Mouse (Mus musculus): ENCODE data around the gene Frrs1l. TPM values are rescaled to one million over a fixed set of nuclear protein-coding genes. Genes with fewer than 3 reads are reported as not detected.
A peak's percentile ranks its signal among the peaks of the same experiment; 100 is the strongest.

The Frrs1l gene
- polyA plus RNA-seq (2015; fragmentation: Nextera tagmentation; extraction: Ambion mirVana) = 3.0 and 3.4 TPM in 2 replicates

DNA sequence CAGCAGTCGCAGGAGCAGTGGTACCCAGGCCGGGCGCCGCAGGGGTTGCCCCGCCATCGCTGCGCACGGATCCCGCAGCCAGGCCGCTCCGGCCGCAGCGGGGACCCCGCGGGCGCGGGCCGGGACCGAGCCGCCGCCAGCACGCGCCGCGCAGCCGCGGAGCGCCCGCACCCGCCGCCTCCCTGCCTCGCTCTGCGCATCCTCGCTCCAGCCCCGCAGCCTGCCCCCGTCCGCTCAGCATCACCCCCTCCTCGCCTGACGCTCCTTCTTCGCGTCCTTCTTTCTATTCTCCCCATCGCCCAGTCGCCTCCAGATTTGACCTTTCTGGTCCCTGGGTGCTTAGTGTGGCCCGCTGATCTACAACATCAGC is at the start of gene Frrs1l:
TSS of gene Frrs1l (minus strand) at position 177 of the 370 bp plus-strand sequence.
- 1% methylated on average over 25 of the region's 44 CpGs for WGBS
- Histone ChIP-seq H3K36me3 (no peaks in the 10 kb centered on the region), H3K27ac (no peak within 1 kb of the TSS), H3K4me1 (peaks cover 7% of the 10 kb centered on the region; the same call in 1 of the 2 replicates), H3K9me3 (peaks cover 5% of the 10 kb centered on the region; the same call in 1 of the 2 replicates), H3K9ac (peak within 1 kb of the TSS; percentile 77), H3K4me3 (peak within 1 kb of the TSS; percentile 72), H3K4me2 (replicated peaks) (peak within 1 kb of the TSS; percentile 99), H3K27me3 (peaks cover 60% of the 10 kb centered on the region)
- ATAC-seq (ENCODE audit: low FRiP score, low read depth) = peak; percentile 73

DNA sequence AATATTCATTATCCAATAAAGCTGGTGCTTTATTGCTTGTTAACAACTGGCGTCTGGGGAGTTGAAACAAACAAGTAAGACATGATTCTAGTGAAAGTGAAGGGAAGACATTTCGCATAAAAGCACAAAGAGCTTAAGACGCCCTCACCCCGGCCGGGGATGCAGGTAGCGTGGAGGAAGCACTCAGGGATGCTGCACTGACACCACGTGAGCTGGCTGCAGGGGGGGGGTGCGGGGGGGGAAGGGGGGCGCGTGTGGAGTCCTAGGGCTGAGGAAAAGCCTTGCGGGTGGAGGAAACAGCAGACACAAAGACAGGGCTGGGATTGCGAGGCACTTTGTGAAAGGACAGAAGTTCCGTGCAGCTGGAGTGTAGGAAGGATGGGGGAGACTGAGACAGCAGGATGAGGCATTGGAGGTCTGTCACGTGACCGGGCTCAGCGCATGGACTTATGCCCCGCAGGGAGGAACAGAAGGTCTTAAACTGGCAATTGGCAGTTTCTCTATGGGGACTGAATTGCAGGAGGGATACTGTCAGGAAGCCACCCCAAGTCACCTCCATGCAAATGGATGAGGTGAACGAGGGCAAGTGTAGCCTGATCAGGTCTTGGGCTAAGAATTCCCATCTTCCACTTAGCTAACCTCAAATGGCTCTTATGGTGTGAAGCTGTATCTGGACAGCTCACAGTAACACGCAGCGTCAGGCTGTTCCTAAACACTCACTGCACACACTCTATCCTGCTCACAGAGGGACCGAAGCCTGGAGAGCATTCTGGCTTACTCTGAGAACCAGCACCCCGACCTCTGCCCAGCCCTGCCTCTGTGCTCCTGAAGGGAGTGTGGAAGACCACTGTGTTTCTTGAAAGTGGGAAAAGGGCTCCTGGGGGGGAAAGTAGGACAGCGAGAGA is 49.2 kb upstream of the Frrs1l start:
- H3K36me3 ChIP-seq = no peaks in the 10 kb centered on the region
- 0 out of 2 replicates have a peak, but pooled peaks cover 4% of the 10 kb centered on the region for H3K27me3 ChIP-seq
- WGBS = 13% methylated on average over 23 of the region's 23 CpGs
- peak overlapping the region; percentile 31 for H3K4me3 ChIP-seq
- H3K4me1 ChIP-seq = peaks cover 13% of the 10 kb centered on the region
- peak; percentile 32; the same call in 1 of the 2 replicates for ATAC-seq (ENCODE audit: low FRiP score, low read depth)
- H3K4me2 ChIP-seq (replicated peaks) = peak overlapping the region; percentile 65
- peaks cover 9% of the 10 kb centered on the region; the same call in 1 of the 2 replicates for H3K9me3 ChIP-seq
- H3K9ac ChIP-seq = peak overlapping the region; percentile 19
- no peak overlapping the region for H3K27ac ChIP-seq

DNA sequence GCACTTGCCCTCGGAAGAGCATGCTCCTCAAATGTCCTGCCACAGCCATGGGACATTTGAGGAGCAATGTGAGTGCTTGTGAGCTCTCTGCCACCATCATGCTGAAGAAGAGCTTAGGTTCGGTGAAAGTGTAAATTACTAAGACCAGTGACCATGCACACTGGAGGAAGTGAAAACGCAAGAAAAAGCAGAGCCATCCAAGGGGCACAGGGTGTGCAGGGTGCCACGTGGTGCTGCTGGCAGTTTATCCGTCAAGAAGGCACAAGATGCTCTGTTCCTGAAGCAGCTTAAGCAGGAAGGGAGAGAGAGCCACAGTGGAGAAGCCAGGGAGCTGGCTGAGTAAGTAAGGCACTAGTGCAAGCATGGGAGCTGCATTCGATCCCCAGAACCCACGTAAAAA is 47.4 kb upstream of the Frrs1l start:
- WGBS = 68% methylated on average over 7 of the region's 7 CpGs
- ATAC-seq (ENCODE audit: low FRiP score, low read depth) = no peak
- Histone ChIP-seq H3K9ac (no peak overlapping the region), H3K4me3 (no peak overlapping the region), H3K36me3 (no peaks in the 10 kb centered on the region), H3K4me1 (peaks cover 13% of the 10 kb centered on the region), H3K27me3 (0 out of 2 replicates have a peak, but pooled peaks cover 4% of the 10 kb centered on the region), H3K9me3 (peaks cover 6% of the 10 kb centered on the region; the same call in 1 of the 2 replicates), H3K27ac (no peak overlapping the region), H3K4me2 (replicated peaks) (no peak overlapping the region)

DNA sequence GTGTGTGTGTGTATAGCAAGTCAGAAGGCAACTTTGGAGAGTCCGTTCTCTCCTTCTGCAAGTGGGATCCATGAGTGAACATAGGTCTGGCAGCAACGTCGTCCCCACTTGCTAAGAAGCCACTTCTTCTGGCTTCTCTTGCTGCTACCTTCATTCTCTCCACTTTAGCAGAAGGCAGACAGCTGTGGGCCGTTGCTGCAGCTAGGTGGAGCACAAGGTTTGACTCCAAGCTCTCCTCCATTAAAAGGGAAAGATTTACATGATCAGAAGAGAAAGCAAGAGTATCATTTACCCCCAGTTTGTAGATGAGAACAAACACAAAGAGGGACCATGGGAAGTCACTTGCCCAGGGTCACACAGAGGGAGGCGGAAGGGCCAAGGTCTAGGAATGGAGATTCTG is 44.0 kb upstream of the Frrs1l start:
- ATAC-seq (ENCODE audit: low FRiP score, low read depth) = no peak
- no peaks in the 10 kb centered on the region for H3K36me3 ChIP-seq
- peaks cover under 1% of the 10 kb centered on the region; the same call in 1 of the 2 replicates for H3K4me1 ChIP-seq
- no peak overlapping the region for H3K4me3 ChIP-seq
- no peak overlapping the region for H3K4me2 ChIP-seq (replicated peaks)
- no peaks in the 10 kb centered on the region for H3K9me3 ChIP-seq
- no peak overlapping the region for H3K9ac ChIP-seq
- no peak overlapping the region for H3K27ac ChIP-seq
- 0 out of 2 replicates have a peak, but pooled peaks cover 4% of the 10 kb centered on the region for H3K27me3 ChIP-seq
- WGBS = 76% methylated on average over 5 of the region's 5 CpGs

DNA sequence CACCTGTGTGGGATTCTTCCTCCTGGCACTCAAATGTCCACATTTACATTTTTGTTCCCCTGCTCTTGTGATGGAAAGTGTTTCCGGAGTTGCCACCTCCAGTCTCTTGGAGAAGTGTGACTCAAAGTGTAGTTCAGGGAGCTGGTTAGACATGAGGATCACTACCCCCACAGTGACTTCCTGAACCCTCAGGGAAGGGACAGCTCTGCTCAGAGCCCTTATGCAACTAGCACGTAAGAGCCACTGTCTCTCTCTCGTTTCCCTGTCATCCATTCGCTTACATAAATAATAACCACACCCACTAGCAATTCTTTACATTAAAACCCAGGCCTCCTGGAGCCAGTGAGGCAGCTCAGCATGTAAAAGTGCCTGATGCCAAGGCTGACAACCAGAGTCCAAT is 41.2 kb upstream of the Frrs1l start:
- Histone ChIP-seq H3K4me3 (no peak overlapping the region), H3K36me3 (no peaks in the 10 kb centered on the region), H3K9me3 (no peaks in the 10 kb centered on the region), H3K9ac (no peak overlapping the region), H3K4me1 (no peaks in the 10 kb centered on the region), H3K27me3 (no peaks in the 10 kb centered on the region), H3K4me2 (replicated peaks) (no peak overlapping the region), H3K27ac (no peak overlapping the region)
- 70% methylated on average over 4 of the region's 4 CpGs for WGBS
- ATAC-seq (ENCODE audit: low FRiP score, low read depth) = no peak

DNA sequence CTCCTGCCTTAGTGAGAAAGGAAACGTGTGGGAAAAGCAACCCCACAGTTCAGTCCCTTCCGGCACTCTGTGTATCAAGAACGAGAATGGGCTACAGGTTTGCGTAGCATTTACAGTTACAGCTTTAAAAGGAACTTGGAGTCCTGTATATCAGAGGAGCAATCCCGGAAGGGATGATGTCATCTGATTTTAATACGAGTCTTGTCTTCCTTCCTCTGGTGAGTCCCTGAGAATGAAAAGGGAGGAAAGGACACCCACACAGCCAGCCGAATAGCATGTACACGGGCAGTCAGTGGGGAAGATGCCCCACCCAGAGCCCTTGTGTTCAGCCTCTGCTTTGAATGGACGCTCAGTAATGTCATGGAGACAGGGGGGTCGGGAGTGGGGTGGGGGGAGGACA is 37.8 kb upstream of the Frrs1l start:
- Histone ChIP-seq H3K9me3 (no peaks in the 10 kb centered on the region), H3K9ac (no peak overlapping the region), H3K27me3 (no peaks in the 10 kb centered on the region), H3K36me3 (no peaks in the 10 kb centered on the region), H3K4me1 (peaks cover 12% of the 10 kb centered on the region), H3K4me2 (replicated peaks) (no peak overlapping the region), H3K27ac (no peak overlapping the region), H3K4me3 (no peak overlapping the region)
- 71% methylated on average over 10 of the region's 10 CpGs for WGBS
- ATAC-seq (ENCODE audit: low FRiP score, low read depth) = no peak

DNA sequence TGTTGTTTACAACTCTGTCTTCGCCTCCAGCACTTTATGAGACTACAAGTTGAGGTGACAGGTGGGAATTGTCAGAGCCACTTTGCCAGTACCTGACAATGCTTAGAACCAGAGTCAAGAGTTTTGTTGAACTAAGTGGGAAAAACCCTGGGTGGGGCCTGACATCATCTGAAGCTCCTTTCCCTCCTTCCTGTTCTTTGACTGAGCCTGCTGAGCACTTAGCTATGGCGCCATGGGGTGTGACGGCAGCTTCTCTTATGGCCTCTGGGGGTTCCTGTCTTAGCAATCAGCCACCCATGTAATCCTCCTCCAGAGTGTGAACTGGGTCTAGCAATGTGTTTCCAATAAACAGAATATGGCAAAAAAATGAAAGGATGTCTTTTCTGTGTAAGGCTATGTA is 33.3 kb upstream of the Frrs1l start:
- 32% methylated on average over 3 of the region's 3 CpGs for WGBS
- Histone ChIP-seq H3K27ac (no peak overlapping the region), H3K4me3 (no peak overlapping the region), H3K9ac (no peak overlapping the region), H3K27me3 (no peaks in the 10 kb centered on the region), H3K9me3 (no peaks in the 10 kb centered on the region), H3K4me1 (peaks cover 12% of the 10 kb centered on the region), H3K36me3 (no peaks in the 10 kb centered on the region), H3K4me2 (replicated peaks) (no peak overlapping the region)
- ATAC-seq (ENCODE audit: low FRiP score, low read depth) = no peak

DNA sequence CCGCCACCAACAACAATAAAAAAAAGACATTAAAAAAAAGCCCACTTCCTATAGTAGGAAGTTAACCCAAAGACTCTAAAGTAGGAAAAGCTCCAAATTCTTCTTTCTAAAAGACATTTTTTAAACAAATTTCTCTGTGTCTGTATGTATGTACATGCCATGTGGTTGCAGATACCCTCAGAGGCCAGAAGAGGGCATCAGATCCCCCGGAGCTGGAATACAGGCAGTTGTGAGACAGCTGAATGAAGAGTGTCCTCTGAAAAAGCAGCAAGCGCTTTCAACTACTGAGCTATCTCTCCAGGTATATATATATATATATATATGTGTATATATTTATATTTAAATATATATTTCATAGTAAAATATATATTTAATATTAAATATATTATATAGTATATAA is 31.1 kb upstream of the Frrs1l start:
- H3K4me2 ChIP-seq (replicated peaks) = no peak overlapping the region
- H3K9me3 ChIP-seq = no peaks in the 10 kb centered on the region
- 0 out of 2 replicates have a peak, but pooled peaks cover 2% of the 10 kb centered on the region for H3K27me3 ChIP-seq
- H3K4me1 ChIP-seq = peaks cover 17% of the 10 kb centered on the region
- no peak overlapping the region for H3K9ac ChIP-seq
- H3K27ac ChIP-seq = no peak overlapping the region
- no peaks in the 10 kb centered on the region for H3K36me3 ChIP-seq
- WGBS = 91% methylated on average over 3 of the region's 3 CpGs
- ATAC-seq (ENCODE audit: low FRiP score, low read depth) = no peak
- no peak overlapping the region for H3K4me3 ChIP-seq

DNA sequence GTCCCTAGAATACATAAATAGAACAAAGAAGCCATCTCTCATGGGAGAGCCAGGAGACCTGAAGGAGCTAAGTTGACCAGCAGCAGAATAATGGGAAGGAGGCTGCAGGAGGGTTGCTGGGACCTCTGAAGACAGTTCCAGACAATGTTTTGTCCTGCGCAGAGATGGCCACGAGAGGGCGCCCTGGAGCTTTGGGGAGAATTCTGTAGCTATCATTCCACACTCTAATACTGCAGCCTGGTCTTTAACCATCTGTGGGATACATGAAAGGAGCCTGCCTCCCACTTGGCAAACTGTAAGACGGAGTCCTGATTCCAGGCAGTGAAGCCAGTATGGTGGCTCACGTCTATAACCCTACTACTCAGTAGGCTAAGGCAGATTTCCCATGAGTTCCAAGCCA is 27.0 kb upstream of the Frrs1l start:
- Histone ChIP-seq H3K9me3 (no peaks in the 10 kb centered on the region), H3K36me3 (no peaks in the 10 kb centered on the region), H3K27me3 (0 out of 2 replicates have a peak, but pooled peaks cover 3% of the 10 kb centered on the region), H3K4me2 (replicated peaks) (no peak overlapping the region), H3K27ac (no peak overlapping the region), H3K9ac (no peak overlapping the region), H3K4me1 (0 out of 2 replicates have a peak, but pooled peaks cover 6% of the 10 kb centered on the region), H3K4me3 (no peak overlapping the region)
- ATAC-seq (ENCODE audit: low FRiP score, low read depth) = no peak
- 17% methylated on average over 5 of the region's 5 CpGs for WGBS

DNA sequence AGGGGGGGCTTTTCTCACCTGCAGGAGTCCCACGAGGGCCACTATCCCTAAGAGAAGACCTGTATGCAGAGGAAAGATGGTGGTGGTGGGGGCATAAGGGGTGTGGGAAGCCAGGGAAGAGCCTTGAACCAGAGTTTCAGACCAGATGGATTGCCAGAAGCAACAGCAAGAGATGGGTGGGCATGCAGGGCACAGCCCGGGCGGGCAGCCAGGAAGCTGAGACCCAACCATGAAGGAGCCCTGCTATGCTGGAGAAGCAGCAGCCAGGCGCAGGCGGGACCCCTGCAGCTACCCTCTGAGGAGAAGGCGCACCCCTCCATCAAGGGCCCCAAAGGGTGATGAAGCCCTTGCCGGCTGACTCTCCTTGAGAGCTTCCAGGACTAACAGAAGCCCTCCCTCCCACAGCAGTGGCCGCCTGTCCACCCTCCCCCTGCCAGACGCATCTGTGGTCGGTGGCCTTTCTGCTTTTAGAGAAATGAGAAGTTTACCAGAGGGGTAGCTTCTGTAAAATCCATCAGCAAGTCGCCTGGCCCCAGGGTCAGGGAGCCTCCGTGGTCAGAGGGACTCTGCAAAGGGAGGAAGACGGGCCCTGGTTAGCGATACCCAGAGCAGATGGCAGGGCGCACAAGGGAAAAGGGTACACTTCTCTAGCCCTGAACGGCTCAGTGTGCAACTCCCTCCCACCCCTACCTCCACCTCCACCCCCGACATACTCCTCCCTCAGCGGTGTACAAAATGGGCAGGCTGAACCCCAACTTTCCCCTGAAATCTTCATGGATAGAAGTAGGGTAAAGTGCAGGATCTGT is 26.4 kb upstream of the Frrs1l start:
- Histone ChIP-seq H3K27ac (no peak overlapping the region), H3K9ac (no peak overlapping the region; the same call in 1 of the 2 replicates), H3K36me3 (no peaks in the 10 kb centered on the region), H3K4me1 (0 out of 2 replicates have a peak, but pooled peaks cover 6% of the 10 kb centered on the region), H3K4me2 (replicated peaks) (no peak overlapping the region), H3K9me3 (no peaks in the 10 kb centered on the region), H3K4me3 (no peak overlapping the region), H3K27me3 (0 out of 2 replicates have a peak, but pooled peaks cover 3% of the 10 kb centered on the region)
- 47% methylated on average over 18 of the region's 18 CpGs for WGBS
- ATAC-seq (ENCODE audit: low FRiP score, low read depth) = no peak

DNA sequence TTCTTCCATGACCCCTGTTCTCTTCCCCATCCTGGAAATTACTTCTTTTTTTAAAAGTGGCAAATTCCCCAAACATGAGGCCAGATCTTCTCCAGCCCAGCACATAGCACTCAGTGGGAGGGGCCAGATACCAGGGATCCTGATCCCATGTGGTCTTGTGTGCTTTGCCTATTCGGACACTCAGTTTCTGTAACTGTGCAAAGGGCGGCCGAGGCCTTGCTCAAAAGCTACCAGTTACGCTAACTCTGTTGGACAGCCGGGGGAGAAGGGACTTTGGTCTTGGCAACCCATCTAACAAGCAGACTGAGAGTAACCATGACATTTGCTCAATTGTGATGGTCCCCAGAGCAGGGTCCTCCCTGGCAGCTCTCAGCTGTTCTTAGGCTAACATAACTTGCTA is 24.8 kb upstream of the Frrs1l start:
- WGBS = 85% methylated on average over 5 of the region's 5 CpGs
- Histone ChIP-seq H3K9me3 (no peaks in the 10 kb centered on the region), H3K27ac (no peak overlapping the region), H3K4me1 (0 out of 2 replicates have a peak, but pooled peaks cover 6% of the 10 kb centered on the region), H3K36me3 (no peaks in the 10 kb centered on the region), H3K4me3 (no peak overlapping the region), H3K9ac (no peak overlapping the region), H3K4me2 (replicated peaks) (no peak overlapping the region), H3K27me3 (0 out of 2 replicates have a peak, but pooled peaks cover 5% of the 10 kb centered on the region)
- ATAC-seq (ENCODE audit: low FRiP score, low read depth) = no peak

All from limb, embryonic 13.5 days (tissue).